Mouse (Mus musculus) heart, postnatal 0 days (tissue): ENCODE data around the gene Xrcc1.

Experiments used
- CTCF ChIP-seq: IDR thresholded peaks from 2 replicates; pipeline ENCODE4 v1.5.1; 2016; ENCODE audit warnings: antibody characterized with exemption, control low read depth, low read depth
- EP300 ChIP-seq: IDR thresholded peaks from 2 replicates; pipeline ENCODE4 v1.6.1; 2016; ENCODE audit warnings: antibody characterized with exemption, low read depth

DNA sequence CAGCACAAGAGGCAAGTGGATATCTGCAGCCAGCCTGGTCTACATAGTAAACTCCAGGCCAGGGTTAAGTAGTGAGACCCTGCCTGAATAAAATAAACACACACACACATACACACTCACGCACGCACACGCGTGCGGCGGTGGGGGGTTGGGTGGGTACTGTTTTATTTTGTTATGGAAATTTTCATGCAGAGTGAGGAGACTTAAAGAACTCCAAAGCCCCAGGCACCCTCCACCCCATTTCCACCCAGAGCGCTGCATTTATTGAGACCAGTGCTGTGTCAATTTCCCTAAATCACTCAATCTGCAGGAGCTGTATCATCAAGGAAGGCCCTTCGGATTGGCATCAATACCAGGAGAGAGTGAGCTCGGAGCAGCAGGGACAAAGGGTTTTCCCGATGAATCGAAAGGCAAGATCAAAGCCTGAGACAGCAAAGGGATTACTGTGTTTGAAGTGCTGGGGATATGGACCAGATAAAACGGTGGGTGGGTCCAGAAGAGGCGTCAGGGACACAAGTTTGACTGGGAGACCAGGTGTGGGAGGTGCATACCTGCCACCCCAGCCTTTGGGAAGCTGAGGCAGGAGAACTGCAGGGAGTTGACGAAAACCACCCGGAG lies 40.5 kb upstream of the Xrcc1 start:
- TF ChIP-seq CTCF (no peak), EP300 (no peak)
